Mouse (Mus musculus) c-Kit-positive CD71-positive TER-119-positive erythroid progenitor cells, embryonic 14.5 days (primary cell): ENCODE data around the gene Olfr1200.

ENCODE experiments used
- DNase-seq: peaks from one replicate; pipeline ENCODE4 v3.0.0-alpha.2; 2013; ENCODE audit warnings: low spot score

Olfr1200 gene

DNA sequence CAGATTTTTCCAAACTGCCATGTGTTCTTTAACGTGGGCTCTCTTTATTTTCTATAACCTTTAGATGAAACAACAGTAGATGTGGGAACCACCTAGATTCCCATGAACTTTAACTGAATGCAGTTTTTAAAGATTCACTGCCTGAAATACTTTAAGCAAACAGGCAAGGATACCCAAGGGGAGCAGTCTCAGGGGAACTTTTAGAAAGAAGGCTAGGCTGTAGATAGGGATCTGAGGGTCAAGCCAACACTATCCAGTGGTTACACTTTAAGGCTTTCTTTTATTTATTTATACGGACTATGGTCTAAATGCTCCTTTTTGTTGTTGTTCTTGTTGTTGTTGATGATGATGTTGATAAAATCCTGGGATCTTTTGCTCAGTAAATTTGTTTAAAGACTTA lies at the start of gene Olfr1200:
TSS of gene Olfr1200 (minus strand) at position 101 of the 400 bp plus-strand sequence.
- no peak for DNase-seq

DNA sequence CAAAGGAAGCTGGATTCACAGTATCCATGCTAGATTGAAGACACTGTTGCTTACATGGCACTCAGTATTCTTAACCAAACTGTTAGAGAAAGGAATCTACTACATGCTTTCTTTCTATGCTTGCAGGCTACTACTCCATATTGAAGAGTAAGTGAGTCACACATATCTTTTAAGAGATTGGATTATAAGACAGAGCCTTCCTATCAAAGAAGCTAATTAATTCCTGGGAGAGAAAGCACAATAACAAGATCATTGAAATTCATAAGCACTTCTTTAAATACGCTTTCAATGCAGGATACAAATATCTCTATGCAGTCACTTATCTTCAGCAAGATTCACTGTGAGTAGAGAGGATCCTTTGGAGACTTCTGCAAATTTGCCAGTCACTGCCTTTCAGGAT lies 43.9 kb upstream of the Olfr1200 start, which contains the start of gene Olfr1202:
TSS of gene Olfr1202 (plus strand) at position 301 of the 400 bp plus-strand sequence.
- DNase-seq: no peak

DNA sequence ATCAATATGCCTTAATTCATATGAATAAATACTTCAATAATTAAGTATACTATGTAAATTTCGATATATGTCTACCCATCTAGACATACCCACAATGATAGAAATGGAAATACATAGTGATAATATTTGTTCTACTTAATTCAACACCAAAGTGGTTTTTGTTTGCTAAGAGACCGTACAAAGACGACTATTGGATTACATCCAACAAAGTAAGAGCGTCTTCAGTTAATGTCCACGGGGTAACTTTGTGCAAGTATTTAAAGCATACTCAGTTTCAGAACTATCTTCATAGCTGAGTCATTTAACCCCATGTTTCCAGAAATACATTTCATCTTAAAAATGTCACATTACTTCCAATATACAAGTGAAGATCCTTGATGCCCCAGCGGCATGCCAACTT lies 22.4 kb upstream of the Olfr1200 start, which contains the start of gene Olfr1201:
TSS of gene Olfr1201 (plus strand) at position 301 of the 400 bp plus-strand sequence.
- DNase-seq: no peak

DNA sequence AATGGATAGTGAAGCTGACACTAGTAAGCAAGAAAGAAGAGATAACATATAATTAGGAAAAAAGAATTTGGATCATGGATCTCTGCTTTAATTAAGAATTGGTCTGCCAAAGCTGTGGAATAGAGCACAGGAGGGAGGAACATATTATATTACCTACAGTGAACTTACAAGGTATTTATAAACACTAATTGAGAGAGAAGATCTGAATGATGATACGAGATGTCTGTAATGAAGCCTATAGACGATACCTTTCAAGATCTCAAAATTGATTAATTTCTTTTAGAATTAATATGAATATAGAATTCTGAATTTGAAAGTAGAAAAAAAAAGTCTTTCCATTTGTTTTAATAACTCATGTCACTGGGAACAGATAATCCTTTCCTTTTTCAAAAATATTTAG lies 9.9 kb downstream of the Olfr1200 start, which contains the start of gene Olfr1199:
TSS of gene Olfr1199 (minus strand) at position 101 of the 400 bp plus-strand sequence.
- DNase-seq: no peak

DNA sequence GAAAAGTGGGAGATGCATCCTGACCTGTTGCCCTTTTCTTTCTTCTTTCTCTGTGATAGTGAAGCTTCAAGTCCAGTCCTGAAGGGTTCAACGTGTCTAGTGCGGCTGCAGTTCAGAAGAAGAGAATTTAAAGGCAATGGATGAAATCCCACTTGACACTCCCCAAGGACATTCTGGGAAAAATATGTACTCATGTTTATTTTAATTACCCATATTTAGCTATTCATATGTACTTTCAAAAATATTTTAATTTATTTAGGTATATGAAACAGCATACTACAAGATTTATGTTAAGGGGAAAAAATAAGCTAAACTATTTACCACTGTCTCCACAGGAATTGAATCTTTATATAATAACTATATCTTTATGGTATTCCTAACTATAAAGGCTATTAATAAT lies 19.0 kb downstream of the Olfr1200 start, which contains the start of gene Olfr1198:
TSS of gene Olfr1198 (minus strand) at position 101 of the 400 bp plus-strand sequence.
- DNase-seq: no peak

DNA sequence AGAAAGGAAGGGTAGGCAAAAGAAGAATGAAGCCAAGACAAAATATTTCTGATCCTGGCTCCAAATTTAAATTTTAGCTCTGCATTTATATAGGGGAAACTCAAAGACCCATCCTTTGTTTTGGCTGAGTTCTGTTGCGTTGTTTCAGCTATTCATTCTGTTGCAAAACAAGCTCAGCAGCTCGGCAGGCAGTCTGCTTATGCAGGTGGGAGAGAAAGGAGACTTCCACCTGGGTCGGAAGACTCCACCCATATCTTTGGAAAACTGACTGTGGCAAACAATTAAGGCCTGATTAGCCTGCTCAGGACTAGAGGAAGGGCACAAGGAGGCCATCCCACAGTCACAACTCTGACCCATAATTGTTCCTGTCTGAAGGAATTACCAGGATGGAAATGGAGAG lies 26.9 kb downstream of the Olfr1200 start:
- DNase-seq: no peak

DNA sequence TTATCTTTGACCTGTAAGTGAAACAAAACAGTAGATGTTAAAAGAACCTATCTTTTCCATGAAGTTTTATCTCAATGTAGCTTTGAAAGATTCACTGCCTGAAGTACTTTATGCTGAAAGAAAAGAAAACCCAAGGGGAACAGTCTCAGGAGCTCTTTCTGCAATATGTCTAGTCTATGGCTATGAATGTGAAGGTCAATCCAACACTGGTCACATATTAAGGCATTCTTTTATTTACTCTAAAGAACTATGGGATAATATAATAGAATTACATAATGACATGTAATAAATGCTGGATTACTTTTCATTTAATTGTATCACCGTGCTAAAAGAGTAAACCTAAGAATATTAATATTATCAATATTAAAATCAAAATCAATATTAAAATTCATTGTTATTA lies 38.0 kb downstream of the Olfr1200 start, which contains the start of gene Olfr1197:
TSS of gene Olfr1197 (minus strand) at position 101 of the 400 bp plus-strand sequence.
- no peak for DNase-seq
